Mouse (Mus musculus): Measurements from ENCODE around the gene Arl6ip4. TPM values are rescaled to one million over a fixed set of nuclear protein-coding genes. Genes with fewer than 3 reads are reported as not detected.

Gene Arl6ip4
- polyA plus RNA-seq, 1 experiment = 19.6 TPM

GRCm38 (mm10) chr5:124119204-124119603 lies 3.3 kb downstream of the Arl6ip4 start:
- WGBS = 63% methylated on average over 5 of the region's 5 CpGs
- Histone ChIP-seq H3K27me3 (ENCODE audit: control insufficient read depth, insufficient read depth, low read length) (no peaks in the 10 kb centered on the region), H3K4me3 (ENCODE audit: low read depth, low read length) (no peak overlapping the region), H3K4me1 (ENCODE audit: control insufficient read depth, insufficient read depth, insufficient read length, low read length) (peaks cover 9% of the 10 kb centered on the region), H3K36me3 (ENCODE audit: control insufficient read depth, insufficient read depth, low read length) (peaks cover 11% of the 10 kb centered on the region; the same call in 1 of the 2 replicates), H3K27ac (ENCODE audit: insufficient read depth, low read depth, low read length) (no peak overlapping the region)
- TF ChIP-seq CTCF (IDR thresholded peaks at IDR 0.05; ENCODE audit: extremely low read depth, insufficient read length, insufficient replicate concordance, low read depth, low read length) (no peak), POLR2A (IDR thresholded peaks at IDR 0.05; ENCODE audit: low read depth, low read length) (no peak)

DNA sequence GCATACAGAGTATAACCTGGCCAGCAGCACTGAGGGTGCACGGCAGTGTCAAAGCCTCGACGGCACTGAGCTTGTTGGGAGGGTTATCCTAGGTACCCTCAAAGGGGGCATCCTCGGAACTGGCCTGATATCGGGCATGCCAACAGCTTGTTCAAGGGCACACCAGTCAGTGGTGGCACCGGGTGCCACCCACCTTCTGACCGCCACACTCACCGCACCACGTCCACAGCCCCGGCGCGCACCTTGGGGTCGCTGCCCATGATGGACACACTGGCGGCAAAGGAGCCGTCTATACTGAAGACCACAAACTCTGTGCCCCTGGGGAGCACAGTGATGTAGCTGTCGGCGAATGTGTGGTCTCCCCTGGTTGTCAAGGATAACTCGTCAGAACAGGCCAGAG lies 6.5 kb downstream of the Arl6ip4 start:
- Histone ChIP-seq H3K4me1 (ENCODE audit: control insufficient read depth, insufficient read depth, insufficient read length, low read length) (no peaks in the 10 kb centered on the region), H3K27ac (ENCODE audit: insufficient read depth, low read depth, low read length) (no peak overlapping the region), H3K36me3 (ENCODE audit: control insufficient read depth, insufficient read depth, low read length) (peaks cover 9% of the 10 kb centered on the region; the same call in 1 of the 2 replicates), H3K27me3 (ENCODE audit: control insufficient read depth, insufficient read depth, low read length) (no peaks in the 10 kb centered on the region), H3K4me3 (ENCODE audit: low read depth, low read length) (no peak overlapping the region)
- no peak for TF ChIP-seq CTCF (IDR thresholded peaks at IDR 0.05; ENCODE audit: extremely low read depth, insufficient read length, insufficient replicate concordance, low read depth, low read length)
- TF ChIP-seq POLR2A (IDR thresholded peaks at IDR 0.05; ENCODE audit: low read depth, low read length) = no peak
- WGBS = 93% methylated on average over 18 of the region's 18 CpGs

GRCm38 (mm10) chr5:124125093-124125492 lies 9.2 kb downstream of the Arl6ip4 start:
- WGBS = 87% methylated on average over 11 of the region's 11 CpGs
- Histone ChIP-seq H3K27ac (ENCODE audit: insufficient read depth, low read depth, low read length) (no peak overlapping the region), H3K4me3 (ENCODE audit: low read depth, low read length) (no peak overlapping the region), H3K27me3 (ENCODE audit: control insufficient read depth, insufficient read depth, low read length) (no peaks in the 10 kb centered on the region), H3K4me1 (ENCODE audit: control insufficient read depth, insufficient read depth, insufficient read length, low read length) (no peaks in the 10 kb centered on the region), H3K36me3 (ENCODE audit: control insufficient read depth, insufficient read depth, low read length) (no peaks in the 10 kb centered on the region; the same call in 1 of the 2 replicates)
- TF ChIP-seq CTCF (IDR thresholded peaks at IDR 0.05; ENCODE audit: extremely low read depth, insufficient read length, insufficient replicate concordance, low read depth, low read length) = no peak

DNA sequence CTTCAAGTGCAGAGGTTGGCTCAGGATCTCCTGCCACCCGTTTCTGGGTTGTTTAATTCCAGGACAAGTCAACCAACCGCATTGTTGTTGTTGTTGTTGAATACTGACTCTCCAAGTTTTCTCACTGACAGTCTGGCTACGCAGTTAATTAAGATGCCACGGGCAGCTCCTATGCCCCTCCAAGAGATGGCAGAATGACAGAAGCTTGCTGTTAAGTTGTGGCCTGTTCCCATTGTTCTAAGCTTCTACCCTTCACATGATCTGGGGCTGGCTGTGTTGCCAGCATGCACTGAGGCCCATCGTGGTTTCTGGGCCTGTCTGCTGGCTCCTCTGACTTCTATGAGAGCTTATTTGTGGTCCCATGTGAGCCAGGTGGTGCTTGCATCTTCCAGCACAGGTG lies 18.4 kb downstream of the Arl6ip4 start:
- WGBS = 89% methylated on average over 5 of the region's 5 CpGs
- no peaks in the 10 kb centered on the region for H3K4me1 ChIP-seq (ENCODE audit: control insufficient read depth, insufficient read depth, insufficient read length, low read length)
- TF ChIP-seq POLR2A (IDR thresholded peaks at IDR 0.05; ENCODE audit: low read depth, low read length) (no peak), CTCF (IDR thresholded peaks at IDR 0.05; ENCODE audit: extremely low read depth, insufficient read length, insufficient replicate concordance, low read depth, low read length) (no peak)
- H3K27ac ChIP-seq (ENCODE audit: insufficient read depth, low read depth, low read length) = no peak overlapping the region
- H3K27me3 ChIP-seq (ENCODE audit: control insufficient read depth, insufficient read depth, low read length) = no peaks in the 10 kb centered on the region
- H3K4me3 ChIP-seq (ENCODE audit: low read depth, low read length) = no peak overlapping the region
- H3K36me3 ChIP-seq (ENCODE audit: control insufficient read depth, insufficient read depth, low read length) = no peaks in the 10 kb centered on the region

DNA sequence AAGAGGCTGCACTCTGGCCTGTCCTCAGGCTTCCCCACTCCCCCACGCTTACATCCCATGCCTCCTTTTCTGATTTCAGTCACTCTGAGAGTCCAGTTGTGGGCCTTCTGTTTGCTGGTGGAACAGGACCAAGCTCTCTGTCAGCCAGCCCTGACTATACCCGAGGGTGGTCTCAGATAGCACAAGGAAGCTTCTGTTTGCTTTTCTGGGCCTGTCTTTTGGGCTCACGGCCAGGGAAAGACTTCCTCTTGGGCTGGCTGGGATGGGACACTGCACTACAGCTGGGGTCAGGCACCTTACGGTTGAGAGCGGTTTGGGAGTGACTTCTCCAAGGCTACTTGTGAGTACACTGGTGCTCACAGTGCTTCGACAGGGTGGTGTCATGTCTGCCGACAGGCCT lies 22.2 kb downstream of the Arl6ip4 start:
- 56% methylated on average over 7 of the region's 7 CpGs for WGBS
- TF ChIP-seq POLR2A (IDR thresholded peaks at IDR 0.05; ENCODE audit: low read depth, low read length) (no peak), CTCF (IDR thresholded peaks at IDR 0.05; ENCODE audit: extremely low read depth, insufficient read length, insufficient replicate concordance, low read depth, low read length) (no peak)

GRCm38 (mm10) chr5:124149028-124149427 lies 33.1 kb downstream of the Arl6ip4 start:
- Histone ChIP-seq H3K4me3 (ENCODE audit: low read depth, low read length) (no peak overlapping the region), H3K27ac (ENCODE audit: insufficient read depth, low read depth, low read length) (no peak overlapping the region), H3K36me3 (ENCODE audit: control insufficient read depth, insufficient read depth, low read length) (no peaks in the 10 kb centered on the region), H3K27me3 (ENCODE audit: control insufficient read depth, insufficient read depth, low read length) (no peaks in the 10 kb centered on the region), H3K4me1 (ENCODE audit: control insufficient read depth, insufficient read depth, insufficient read length, low read length) (no peaks in the 10 kb centered on the region)
- TF ChIP-seq POLR2A (IDR thresholded peaks at IDR 0.05; ENCODE audit: low read depth, low read length) (no peak), CTCF (IDR thresholded peaks at IDR 0.05; ENCODE audit: extremely low read depth, insufficient read length, insufficient replicate concordance, low read depth, low read length) (no peak)
- 46% methylated on average over 5 of the region's 5 CpGs for WGBS

More for the DNA sequence above, 22.2 kb downstream of the Arl6ip4 start:
- H3K36me3 ChIP-seq (ENCODE audit: control insufficient read depth, insufficient read depth, low read length) = no peaks in the 10 kb centered on the region
- no peaks in the 10 kb centered on the region for H3K4me1 ChIP-seq (ENCODE audit: control insufficient read depth, insufficient read depth, insufficient read length, low read length)
- H3K4me3 ChIP-seq (ENCODE audit: low read depth, low read length) = no peak overlapping the region
- H3K27me3 ChIP-seq (ENCODE audit: control insufficient read depth, insufficient read depth, low read length) = no peaks in the 10 kb centered on the region
- no peak overlapping the region for H3K27ac ChIP-seq (ENCODE audit: insufficient read depth, low read depth, low read length)

DNA sequence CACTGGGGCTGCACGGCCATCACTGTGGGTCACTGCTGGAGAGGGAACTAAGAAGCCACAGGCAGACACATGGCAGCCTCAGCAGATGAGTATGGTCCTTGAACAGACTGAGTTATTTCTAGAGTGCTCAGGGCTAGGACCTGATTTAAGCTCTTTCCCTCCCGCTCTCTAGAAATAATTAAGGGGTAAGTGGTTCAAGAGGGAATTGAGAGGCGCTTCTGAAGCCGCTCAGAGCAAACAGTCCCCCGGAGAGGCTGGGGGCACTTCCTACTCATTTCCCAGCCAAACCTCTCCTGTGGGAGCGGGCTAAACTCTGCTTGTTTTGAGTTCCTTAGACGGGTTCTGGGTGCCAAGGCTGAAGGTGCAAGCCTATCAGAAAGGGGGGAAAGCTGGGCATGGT lies 35.0 kb downstream of the Arl6ip4 start:
- H3K27me3 ChIP-seq (ENCODE audit: control insufficient read depth, insufficient read depth, low read length) = no peaks in the 10 kb centered on the region
- no peak overlapping the region for H3K4me3 ChIP-seq (ENCODE audit: low read depth, low read length)
- H3K36me3 ChIP-seq (ENCODE audit: control insufficient read depth, insufficient read depth, low read length) = no peaks in the 10 kb centered on the region
- TF ChIP-seq POLR2A (IDR thresholded peaks at IDR 0.05; ENCODE audit: low read depth, low read length) = no peak
- TF ChIP-seq CTCF (IDR thresholded peaks at IDR 0.05; ENCODE audit: extremely low read depth, insufficient read length, insufficient replicate concordance, low read depth, low read length) = no peak
- no peaks in the 10 kb centered on the region for H3K4me1 ChIP-seq (ENCODE audit: control insufficient read depth, insufficient read depth, insufficient read length, low read length)
- 90% methylated on average over 7 of the region's 7 CpGs for whole genome bisulfite sequencing
- no peak overlapping the region for H3K27ac ChIP-seq (ENCODE audit: insufficient read depth, low read depth, low read length)

DNA sequence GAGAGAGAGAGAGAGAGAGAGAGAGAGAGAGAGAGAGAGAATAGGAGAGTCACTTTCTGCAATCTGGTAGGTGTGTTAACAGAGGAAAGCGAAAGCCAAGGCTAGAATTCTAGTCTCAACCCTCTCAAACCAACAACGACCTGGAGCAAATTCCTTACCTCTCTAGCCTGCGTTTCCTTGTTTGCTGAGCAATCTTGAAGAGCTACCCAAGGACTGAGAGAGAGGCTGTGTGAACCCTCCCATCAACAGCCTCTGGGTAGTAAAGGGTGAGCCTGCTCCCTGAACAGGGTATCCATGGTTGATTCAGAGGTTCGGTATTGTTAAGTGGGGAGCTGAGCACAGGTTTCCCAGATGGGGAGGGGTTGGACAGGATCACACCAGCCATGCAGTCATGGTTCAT lies 36.8 kb downstream of the Arl6ip4 start:
- no peak for TF ChIP-seq POLR2A (IDR thresholded peaks at IDR 0.05; ENCODE audit: low read depth, low read length)
- no peak for TF ChIP-seq CTCF (IDR thresholded peaks at IDR 0.05; ENCODE audit: extremely low read depth, insufficient read length, insufficient replicate concordance, low read depth, low read length)
- H3K4me3 ChIP-seq (ENCODE audit: low read depth, low read length) = no peak overlapping the region
- no peaks in the 10 kb centered on the region for H3K4me1 ChIP-seq (ENCODE audit: control insufficient read depth, insufficient read depth, insufficient read length, low read length)
- H3K27me3 ChIP-seq (ENCODE audit: control insufficient read depth, insufficient read depth, low read length) = no peaks in the 10 kb centered on the region
- no peak overlapping the region for H3K27ac ChIP-seq (ENCODE audit: insufficient read depth, low read depth, low read length)
- WGBS = 66% methylated on average over 4 of the region's 4 CpGs
- H3K36me3 ChIP-seq (ENCODE audit: control insufficient read depth, insufficient read depth, low read length) = no peaks in the 10 kb centered on the region
